Mouse (Mus musculus) heart, adult 2 months (tissue): ENCODE measurements around the gene Gpt2.

Experiments used
- CTCF ChIP-seq: fragments of 200-600 bp; IDR thresholded peaks from 2 replicates; pipeline ENCODE4 v1.8.1; 2022; ENCODE audit warnings: antibody characterized with exemption, mild to moderate bottlenecking, moderate library complexity
- EP300 ChIP-seq: fragments of 200-500 bp; IDR thresholded peaks from 2 replicates; pipeline ENCODE4 v1.6.1; 2011; ENCODE audit warnings: low read depth, low read length, control low read depth; ENCODE audit not compliant: insufficient read depth
- POLR2A ChIP-seq: fragments of 200-500 bp; IDR thresholded peaks from 2 replicates; pipeline ENCODE4 v1.6.1; 2011; ENCODE audit warnings: mild to moderate bottlenecking, low read depth, low read length, control low read depth; ENCODE audit not compliant: insufficient read depth

- no peak for TF ChIP-seq CTCF
- TF ChIP-seq EP300, result no peak
- TF ChIP-seq POLR2A, result no peak
Measured at GRCm38 (mm10) chr8:85492940-85493931, 860 bp downstream of the Gpt2 start.
